Mouse (Mus musculus) liver, adult 2 months (tissue): ENCODE results near the gene Mmp20. TPM values are rescaled to one million over a fixed set of nuclear protein-coding genes. Genes with fewer than 3 reads are reported as not detected.

Source experiments
- DNase-seq: peaks from one replicate; pipeline ENCODE4 v3.0.0-alpha.2; 2011; ENCODE audit warnings: low read depth, low spot score; ENCODE audit errors: extremely low read depth
- H3K27ac ChIP-seq: fragments of 200-500 bp; replicated peaks from 2 replicates; pipeline ENCODE4 v1.5.1; 2012; ENCODE audit warnings: low read depth, mild to moderate bottlenecking, control low read depth, inconsistent platforms, low read length; ENCODE audit not compliant: insufficient read depth
- H3K27me3 ChIP-seq: fragments of 200-500 bp; 2 replicates; pipeline ENCODE4 v1.6.1; 2012; ENCODE audit warnings: mild to moderate bottlenecking, moderate library complexity, low read length, inconsistent platforms; ENCODE audit not compliant: control insufficient read depth, insufficient read depth
- H3K36me3 ChIP-seq: fragments of 200-500 bp; 2 replicates; pipeline ENCODE4 v1.6.1; 2012; ENCODE audit warnings: low read length, inconsistent platforms; ENCODE audit not compliant: control insufficient read depth, insufficient read depth
- H3K4me1 ChIP-seq: fragments of 200-500 bp; 2 replicates; pipeline ENCODE4 v1.6.1; 2011; ENCODE audit warnings: low read length; ENCODE audit not compliant: control insufficient read depth, insufficient read depth
- H3K4me3 ChIP-seq: fragments of 200-500 bp; 2 replicates; pipeline ENCODE4 v1.5.1; 2011; ENCODE audit warnings: low read depth, mild to moderate bottlenecking, control low read depth, low read length, moderate library complexity; ENCODE audit not compliant: insufficient read depth
- H3K79me2 ChIP-seq: fragments of 200-500 bp; 2 replicates; pipeline ENCODE4 v1.6.1; 2012; ENCODE audit warnings: inconsistent platforms, mild to moderate bottlenecking, low read length, moderate library complexity; ENCODE audit not compliant: control insufficient read depth, insufficient read depth
- H3K9ac ChIP-seq: fragments of 200-500 bp; 2 replicates; pipeline ENCODE4 v1.6.1; 2012; ENCODE audit warnings: low read depth, mild to moderate bottlenecking, control low read depth, inconsistent platforms, low read length
- CTCF ChIP-seq: fragments of 200-500 bp; IDR thresholded peaks from 2 replicates; pipeline ENCODE4 v1.5.1; 2011; ENCODE audit warnings: low read depth, low read length, control low read depth
- POLR2A ChIP-seq: fragments of 200-500 bp; IDR thresholded peaks from 2 replicates; pipeline ENCODE4 v1.6.1; 2011; ENCODE audit warnings: low read length, control low read depth; ENCODE audit not compliant: insufficient read depth; ENCODE audit errors: extremely low read depth
- WGBS: fragments of 180-500 bp; shearing (Covaris S2); methylation state at CpG from one replicate; pipeline ENCODE4 v1.1.7; 2018; 5-methylcytosine and 5-hydroxymethylcytosine counted together
- polyA plus RNA-seq: library from polyadenylated mRNA; depleted of rRNA; stranded (reverse); fragments of >200 nt; gene quantifications from 2 replicates; pipeline ENCODE4 v1.2.3, GENCODE M21; 2012
- total RNA-seq: library from RNA; depleted of rRNA; stranded (reverse); fragments of >200 nt; gene quantifications from 2 replicates; pipeline ENCODE4 v1.2.3, GENCODE M21; 2014

Gene Mmp20
- total and polyA plus RNA-seq, 2 experiments, result under 0.01 TPM; not detected in 1

DNA sequence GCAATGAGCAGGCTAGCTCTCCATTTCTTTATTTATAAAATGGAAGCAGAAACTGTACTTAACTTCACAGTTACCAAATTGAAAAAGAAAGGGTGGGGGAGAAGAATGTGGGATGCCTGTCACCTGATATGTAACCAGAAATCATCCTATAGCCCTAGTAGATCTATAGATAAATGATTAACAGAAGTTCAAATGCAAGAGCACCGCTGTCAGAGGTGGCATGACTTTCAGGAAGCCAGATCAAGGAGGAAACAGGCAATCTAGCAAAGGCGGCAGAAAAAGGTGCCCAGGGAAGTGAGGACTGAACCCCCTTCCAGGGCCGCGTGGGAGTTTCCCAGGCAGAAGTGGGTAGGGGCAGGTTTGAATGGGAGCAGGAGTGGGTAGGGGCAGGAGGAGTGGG lies 29.9 kb downstream of the Mmp20 start:
- no peaks in the 10 kb centered on the region for H3K27me3 ChIP-seq
- H3K27ac ChIP-seq, result no peak overlapping the region
- no peaks in the 10 kb centered on the region for H3K79me2 ChIP-seq
- no peak overlapping the region for H3K9ac ChIP-seq
- H3K36me3 ChIP-seq, result no peaks in the 10 kb centered on the region
- no peaks in the 10 kb centered on the region for H3K4me1 ChIP-seq
- WGBS, result 24% methylated on average over 4 of the region's 4 CpGs
- H3K4me3 ChIP-seq, result no peak overlapping the region
- TF ChIP-seq POLR2A, result no peak
- TF ChIP-seq CTCF, result no peak
- DNase-seq, result no peak

DNA sequence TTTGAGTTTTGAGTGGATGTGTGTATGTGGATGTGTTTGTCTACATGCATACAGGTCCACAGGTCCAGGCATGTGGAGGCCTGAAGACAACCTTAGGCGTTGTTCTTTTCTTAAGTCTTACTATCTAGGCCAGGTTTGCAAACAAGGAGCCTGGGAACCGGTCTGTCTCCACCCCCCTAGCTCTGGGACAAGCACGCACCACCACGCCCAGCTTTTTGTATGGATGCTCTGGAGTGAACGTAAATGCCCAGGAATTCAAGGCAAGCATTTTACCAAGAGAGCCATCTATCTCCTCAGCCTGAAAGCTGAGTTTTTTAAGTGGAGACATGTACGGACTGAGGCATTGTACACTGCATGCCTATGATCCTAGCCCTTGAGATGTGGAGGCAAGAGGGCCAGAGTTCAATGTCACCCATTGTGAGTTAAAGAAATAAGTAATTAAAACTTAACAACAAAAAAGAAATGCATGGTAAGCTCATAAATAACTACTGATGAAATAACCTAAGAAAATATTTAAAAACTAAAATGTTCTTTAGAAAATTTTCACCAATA lies 31.5 kb downstream of the Mmp20 start:
- Histone ChIP-seq H3K36me3 (no peaks in the 10 kb centered on the region), H3K27me3 (no peaks in the 10 kb centered on the region), H3K4me3 (no peak overlapping the region), H3K4me1 (no peaks in the 10 kb centered on the region), H3K79me2 (no peaks in the 10 kb centered on the region), H3K9ac (no peak overlapping the region), H3K27ac (no peak overlapping the region)
- DNase-seq, result no peak
- WGBS, result 88% methylated on average over 6 of the region's 6 CpGs
- TF ChIP-seq POLR2A (no peak), CTCF (no peak)

GRCm38 (mm10) chr9:7661371-7661770 lies 33.3 kb downstream of the Mmp20 start:
- Histone ChIP-seq H3K4me1 (no peaks in the 10 kb centered on the region), H3K79me2 (no peaks in the 10 kb centered on the region), H3K9ac (no peak overlapping the region), H3K27ac (no peak overlapping the region), H3K4me3 (no peak overlapping the region), H3K36me3 (no peaks in the 10 kb centered on the region), H3K27me3 (no peaks in the 10 kb centered on the region)
- 12% methylated on average over 1 of the region's 1 CpGs for WGBS
- TF ChIP-seq CTCF (no peak), POLR2A (no peak)
- peak; percentile 21 for DNase-seq

- 93% methylated on average over 1 of the region's 1 CpGs for WGBS
- no peak overlapping the region for H3K27ac ChIP-seq
- TF ChIP-seq CTCF, result no peak
- no peak for TF ChIP-seq POLR2A
- no peak overlapping the region for H3K9ac ChIP-seq
- H3K4me1 ChIP-seq, result no peaks in the 10 kb centered on the region
- no peak for DNase-seq
- no peaks in the 10 kb centered on the region for H3K27me3 ChIP-seq
- H3K79me2 ChIP-seq, result no peaks in the 10 kb centered on the region
- no peak overlapping the region for H3K4me3 ChIP-seq
- no peaks in the 10 kb centered on the region for H3K36me3 ChIP-seq
Measured at GRCm38 (mm10) chr9:7669674-7670073, 41.6 kb downstream of the Mmp20 start.

- no peak for DNase-seq
- H3K79me2 ChIP-seq, result no peaks in the 10 kb centered on the region
- H3K4me3 ChIP-seq, result no peak overlapping the region
- 82% methylated on average over 9 of the region's 9 CpGs for WGBS
- no peaks in the 10 kb centered on the region for H3K36me3 ChIP-seq
- H3K4me1 ChIP-seq, result no peaks in the 10 kb centered on the region
- no peak overlapping the region for H3K9ac ChIP-seq
- TF ChIP-seq CTCF (no peak), POLR2A (no peak)
- no peak overlapping the region for H3K27ac ChIP-seq
- H3K27me3 ChIP-seq, result no peaks in the 10 kb centered on the region
Measured at GRCm38 (mm10) chr9:7672985-7673384, 45.0 kb downstream of the Mmp20 start.

DNA sequence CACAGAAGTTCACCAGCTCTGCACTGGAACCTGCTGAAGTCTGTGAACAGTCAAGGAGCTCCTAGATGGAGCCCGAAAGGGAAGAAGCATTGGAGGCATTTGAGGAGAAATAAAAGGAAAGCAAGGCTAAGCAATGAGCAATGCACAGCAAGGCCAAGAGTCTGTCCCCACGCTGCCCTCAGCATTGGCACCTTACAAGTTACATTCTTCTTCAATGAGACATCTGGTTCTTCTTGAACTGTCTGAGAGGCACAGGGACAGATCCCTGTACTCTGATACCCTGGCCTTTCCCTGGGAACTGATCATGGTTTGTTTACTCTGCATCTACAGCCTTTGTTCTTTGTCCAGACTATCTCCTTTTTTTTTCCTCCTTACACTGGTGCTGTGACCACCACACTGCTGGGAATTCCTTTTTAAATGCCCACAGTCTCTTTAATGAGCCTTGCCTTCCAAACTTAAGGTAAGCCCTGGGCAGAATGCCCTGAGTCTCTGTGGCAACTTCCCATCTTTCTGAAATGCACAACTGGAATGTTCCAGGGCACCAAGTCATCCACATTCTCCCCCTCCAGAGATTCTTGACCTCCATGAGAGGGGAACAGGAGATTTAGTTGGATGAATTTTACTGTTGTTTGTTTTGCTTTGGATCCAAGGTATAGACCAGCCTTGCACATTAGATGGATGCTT lies 50.3 kb downstream of the Mmp20 start:
- no peak for TF ChIP-seq POLR2A
- no peak for TF ChIP-seq CTCF
- Histone ChIP-seq H3K27ac (no peak overlapping the region), H3K27me3 (no peaks in the 10 kb centered on the region), H3K4me3 (no peak overlapping the region), H3K79me2 (no peaks in the 10 kb centered on the region), H3K36me3 (no peaks in the 10 kb centered on the region), H3K9ac (no peak overlapping the region), H3K4me1 (no peaks in the 10 kb centered on the region)
- WGBS, result 74% methylated on average over 2 of the region's 2 CpGs
- DNase-seq, result no peak
